Mouse (Mus musculus): ENCODE data around the gene Pigb.
A peak's percentile ranks its signal among the peaks of the same experiment; 100 is the strongest.
"Not testable (repeated sequence)": the region's sequence is repeated elsewhere in the genome, so short reads cannot be mapped to it uniquely, and the experiment has no call there.

The Pigb gene

DNA sequence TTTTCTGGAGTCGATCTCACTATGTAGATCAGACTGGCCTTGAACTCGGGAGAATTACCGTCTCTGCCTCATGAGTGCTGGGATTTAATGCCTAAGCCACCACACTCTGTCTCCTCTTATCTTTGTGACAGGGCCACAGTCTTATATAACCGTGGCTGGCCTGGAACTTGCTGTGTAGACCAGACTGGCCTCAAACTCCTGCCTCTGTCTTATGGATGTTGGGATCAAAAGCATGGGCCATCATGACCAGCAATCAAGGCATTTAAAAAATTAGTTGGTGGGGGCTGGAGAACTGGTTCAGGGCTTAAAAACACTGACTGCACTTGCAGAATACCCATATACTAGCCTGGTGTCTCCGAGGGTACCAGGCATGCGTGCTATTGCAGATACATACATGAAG is at the start of gene Pigb:
Gene Pigb, minus strand, starts transcription at position 299 of the 400 bp plus-strand sequence.
- no peak for DNase-seq (ENCODE audit: low spot score)

DNA sequence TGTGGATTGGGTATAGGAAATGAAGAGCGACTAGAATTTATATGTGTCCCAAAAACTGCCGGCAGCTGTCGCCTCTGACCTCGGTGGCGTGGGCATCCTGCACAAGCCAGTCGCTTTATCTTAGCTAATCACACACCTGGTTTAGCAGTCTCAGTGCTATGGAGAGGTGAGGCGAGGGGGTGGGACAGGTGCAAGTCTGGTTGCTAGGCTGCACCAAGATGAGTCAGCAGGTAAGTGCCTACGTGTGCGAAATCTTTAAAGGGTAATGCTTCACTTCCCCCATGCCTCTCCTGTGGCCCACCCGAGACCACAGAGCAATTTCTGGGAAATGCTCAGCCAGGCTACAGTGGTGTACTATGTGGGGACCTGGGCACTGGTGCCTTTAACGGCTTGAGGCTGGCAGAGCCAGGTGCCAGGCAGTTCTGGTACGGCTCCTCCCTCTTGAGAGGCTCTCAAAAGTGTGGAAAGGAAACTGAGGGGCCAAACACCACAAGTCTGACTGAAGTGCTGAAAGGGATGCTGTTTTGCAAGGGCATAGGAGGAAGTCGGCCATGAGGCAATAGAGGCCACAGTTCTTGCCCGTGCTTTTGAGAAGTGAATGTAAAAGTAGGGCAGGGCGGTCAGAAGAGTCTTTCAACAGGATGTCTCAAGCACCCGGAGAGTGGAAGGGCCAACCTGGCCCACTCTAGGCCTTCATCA is 49.2 kb upstream of the Pigb start:
- DNase-seq (ENCODE audit: low spot score), result peak; percentile 89

DNA sequence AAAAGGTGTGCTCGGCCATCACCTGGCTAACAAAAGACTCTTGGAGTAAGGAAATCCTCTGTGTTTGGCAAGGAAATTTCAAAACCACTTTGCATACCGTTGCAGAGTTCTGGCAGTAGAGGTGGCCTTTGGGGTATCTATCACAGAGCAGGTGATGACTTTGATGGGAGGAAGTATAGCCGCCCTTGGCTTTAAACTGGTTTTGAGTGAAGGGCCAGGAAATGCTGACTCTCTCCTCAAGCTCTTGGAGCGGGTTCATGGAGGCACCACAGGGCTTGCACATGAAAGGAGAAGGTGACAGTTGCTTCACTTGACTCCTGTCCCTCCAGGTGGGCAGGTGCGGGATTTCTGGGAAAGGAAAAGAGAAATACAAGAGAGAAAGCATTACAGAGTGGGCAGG is 47.4 kb upstream of the Pigb start:
- no peak for DNase-seq (ENCODE audit: low spot score)

DNA sequence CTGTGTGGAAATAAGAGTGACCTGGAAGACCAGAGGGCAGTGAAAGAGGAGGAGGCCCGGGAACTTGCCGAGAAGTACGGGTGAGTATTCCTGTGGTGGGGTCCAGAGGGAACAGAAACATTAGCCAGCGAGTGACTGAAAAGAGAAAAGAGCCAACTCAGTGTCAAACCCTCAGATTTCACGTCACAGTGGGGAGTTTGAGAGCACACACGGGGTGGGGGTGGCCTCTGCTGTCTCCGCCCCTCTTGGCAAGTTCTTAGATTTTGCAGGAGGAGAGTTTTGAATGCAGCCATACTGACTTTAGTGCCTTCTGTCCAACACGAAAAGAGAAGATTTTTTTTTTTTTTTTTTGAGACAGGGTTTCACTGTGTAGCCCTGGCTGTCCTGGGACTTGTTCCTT is 46.9 kb upstream of the Pigb start:
- DNase-seq (ENCODE audit: low spot score), result no peak

DNA sequence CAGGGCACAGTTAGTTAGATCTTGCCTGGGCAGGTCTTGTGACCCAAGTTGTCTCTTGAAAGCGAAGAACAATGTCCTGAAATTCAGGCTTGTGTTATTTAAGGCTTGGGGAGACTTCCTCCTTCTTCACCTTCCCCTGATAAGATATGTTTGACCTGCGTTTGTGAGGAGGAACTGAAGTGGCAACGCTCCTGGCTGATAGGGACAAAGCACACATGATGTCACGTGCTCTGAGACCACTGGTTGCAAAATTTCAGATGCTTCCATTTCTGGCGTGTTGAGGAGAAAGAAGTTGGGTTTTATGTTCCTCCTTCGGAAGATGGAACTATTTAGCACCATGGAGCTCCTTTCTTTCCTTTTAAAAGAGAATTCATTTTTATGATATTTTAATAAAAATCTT is 45.7 kb upstream of the Pigb start:
- DNase-seq (ENCODE audit: low spot score), result peak; percentile 46

DNA sequence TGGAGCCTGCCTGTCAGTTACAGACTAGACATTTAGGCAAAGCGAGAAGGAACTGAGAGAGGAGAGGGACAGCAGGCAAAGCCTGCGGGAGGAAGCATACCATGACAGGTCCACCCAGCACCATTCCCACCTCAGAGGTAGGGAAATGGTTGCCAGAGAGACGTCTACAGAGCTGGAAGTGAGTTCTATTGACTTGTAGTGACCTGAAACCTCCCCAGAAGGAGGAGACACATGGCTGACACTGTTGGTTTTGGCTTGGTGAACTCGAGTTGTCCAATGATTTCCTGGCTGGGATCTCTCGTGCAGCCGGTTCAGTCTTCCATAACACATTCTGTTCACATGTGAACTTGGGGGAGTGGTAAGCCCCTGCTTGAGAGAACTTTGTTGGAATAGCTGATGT is 43.8 kb upstream of the Pigb start:
- no peak for DNase-seq (ENCODE audit: low spot score)

DNA sequence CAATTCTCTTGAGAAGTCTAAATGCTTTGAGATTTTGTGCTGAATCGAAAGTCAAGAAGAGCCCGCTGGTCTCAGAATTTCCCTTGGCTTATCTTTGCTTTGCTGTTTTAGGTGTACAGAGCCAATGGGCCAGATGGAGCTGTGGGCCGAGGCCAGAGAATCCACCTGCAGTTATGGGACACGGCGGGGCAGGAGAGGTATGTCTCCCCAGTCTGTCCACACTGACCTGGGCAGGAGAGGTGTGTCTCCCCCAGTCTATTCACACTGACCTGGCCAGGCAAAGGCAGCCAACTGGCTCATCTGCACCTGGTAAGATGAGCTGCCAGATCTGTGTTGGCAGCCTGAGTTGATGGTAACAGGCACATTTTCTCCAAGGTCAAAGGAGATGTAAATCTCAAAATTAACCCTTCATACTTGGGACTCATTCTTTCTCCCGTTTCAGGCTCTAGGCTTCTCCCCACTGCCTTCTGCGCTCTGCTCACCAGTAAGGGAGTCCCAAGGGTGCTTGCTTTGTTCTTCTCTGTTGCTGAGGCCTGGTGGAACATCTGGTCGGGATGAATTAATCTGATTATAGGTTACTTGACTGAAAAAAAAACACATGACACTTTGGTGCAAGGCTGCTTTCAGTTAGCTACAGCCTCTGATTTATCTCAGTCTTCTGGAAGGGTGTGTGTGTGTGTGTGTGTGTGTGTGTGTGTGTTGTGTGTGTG is 42.3 kb upstream of the Pigb start:
- no peak for DNase-seq (ENCODE audit: low spot score)

DNA sequence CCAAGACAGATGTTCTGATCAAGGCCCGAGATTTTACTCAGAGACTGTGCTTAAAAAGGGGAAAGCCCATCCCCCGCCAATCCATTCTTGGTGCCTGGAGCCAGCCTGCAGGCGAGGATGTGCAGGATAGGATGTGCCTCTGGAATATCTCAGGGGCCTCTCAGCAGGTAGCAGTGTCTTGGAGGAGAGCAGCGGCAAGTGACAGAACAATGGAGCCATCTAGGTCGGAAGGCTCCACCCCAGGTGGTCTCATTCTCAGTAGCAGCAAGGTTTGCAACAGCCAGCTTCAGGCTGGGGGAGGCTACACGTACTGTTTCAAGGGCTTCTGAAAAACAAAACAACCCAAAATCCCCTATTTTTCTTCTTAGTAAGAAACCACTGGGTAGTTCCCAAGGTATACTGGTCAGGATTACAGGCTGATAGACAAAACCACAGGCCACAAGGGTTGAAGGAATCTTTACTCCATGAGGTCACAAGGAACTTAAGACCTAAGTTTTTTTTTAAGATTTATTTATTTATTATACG is 39.7 kb upstream of the Pigb start:
- no peak for DNase-seq (ENCODE audit: low spot score)

DNA sequence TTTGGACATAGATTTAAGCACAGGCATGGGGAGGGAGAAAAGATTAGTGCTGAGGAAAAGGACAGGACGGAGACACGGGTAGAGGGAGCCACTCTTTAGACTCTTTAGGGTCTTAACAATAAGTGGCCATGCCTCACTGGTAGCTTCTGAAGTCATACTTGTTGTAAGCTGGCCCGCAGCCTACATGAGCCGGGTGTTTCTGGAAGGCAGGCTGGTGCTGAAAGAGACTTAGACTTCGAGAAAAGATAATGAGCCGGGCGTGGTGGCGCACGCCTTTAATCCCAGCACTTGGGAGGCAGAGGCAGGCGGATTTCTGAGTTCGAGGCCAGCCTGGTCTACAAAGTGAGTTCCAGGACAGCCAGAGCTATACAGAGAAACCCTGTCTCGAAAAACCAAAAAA is 39.2 kb upstream of the Pigb start:
- not testable (repeated sequence) for DNase-seq (ENCODE audit: low spot score)

DNA sequence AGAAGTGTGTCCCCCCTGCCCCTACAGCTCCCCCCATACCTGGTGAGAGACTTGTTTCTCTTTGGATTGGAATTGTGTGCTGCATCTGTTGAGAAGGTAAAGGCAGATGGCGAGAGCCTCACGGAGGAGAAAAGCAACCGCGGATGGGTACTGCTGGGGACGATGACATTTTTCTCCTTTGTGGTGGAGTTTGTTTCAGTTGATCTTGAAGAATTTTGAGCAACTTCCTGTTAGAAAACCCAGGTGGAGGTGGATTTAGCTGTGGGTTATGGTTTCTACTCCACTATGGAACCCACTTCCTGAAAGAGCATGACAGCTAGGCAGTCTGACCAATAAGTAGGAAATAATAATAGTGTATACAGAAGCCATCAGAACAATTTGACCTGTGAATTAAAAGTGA is 33.0 kb upstream of the Pigb start:
- no peak for DNase-seq (ENCODE audit: low spot score)

DNA sequence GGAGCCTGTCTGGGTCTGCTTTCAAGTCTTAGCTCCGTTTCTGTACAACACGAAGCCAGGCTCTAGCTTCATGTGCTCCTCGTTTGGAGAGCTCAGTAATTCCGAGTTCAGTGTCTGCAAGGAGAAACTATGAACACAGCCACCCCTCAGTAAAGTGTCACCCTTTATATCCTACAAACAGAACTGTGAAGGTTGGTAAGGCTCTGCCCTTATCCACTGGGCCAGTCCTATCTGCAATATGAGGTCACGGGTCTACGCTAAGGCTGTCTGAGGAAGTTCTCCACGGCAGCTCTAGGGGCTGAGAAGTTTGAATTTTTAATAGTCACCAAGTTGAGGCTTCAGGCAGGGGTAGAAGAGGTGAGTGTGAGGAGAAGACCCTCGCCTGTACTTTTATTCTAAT is 32.2 kb upstream of the Pigb start:
- no peak for DNase-seq (ENCODE audit: low spot score)

DNA sequence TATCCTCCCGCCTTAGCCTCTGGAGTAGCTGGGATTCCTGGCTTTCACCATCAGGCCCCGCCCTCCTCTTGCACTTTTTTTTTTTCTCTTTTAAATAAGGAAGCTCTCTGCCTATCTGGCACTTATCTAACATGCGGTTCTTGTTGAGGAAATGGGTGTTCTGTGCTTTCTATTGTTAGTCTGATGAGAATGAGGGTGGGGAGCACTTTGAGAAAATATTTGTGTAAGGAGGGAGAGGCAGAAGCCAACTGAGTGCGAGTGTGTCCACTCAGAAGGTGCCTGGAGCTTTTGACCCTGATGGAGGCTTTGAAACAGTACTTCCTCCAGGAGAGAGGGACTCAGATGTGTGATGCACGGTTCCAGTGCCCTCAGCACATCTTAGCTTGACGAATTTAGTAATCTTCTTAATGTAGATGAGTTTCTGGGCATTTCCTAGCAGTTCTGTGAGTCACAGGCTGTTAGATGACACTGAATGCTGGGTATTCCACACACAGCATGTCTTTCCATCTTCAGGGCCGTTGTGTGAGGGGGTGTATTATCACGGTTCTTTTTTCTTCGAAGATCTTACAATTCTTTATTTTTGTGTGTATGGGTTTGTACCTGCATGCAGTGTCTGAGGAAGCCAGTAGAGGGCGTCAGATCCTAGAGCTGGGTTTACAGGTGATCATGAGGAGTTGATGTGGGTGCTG is 30.9 kb upstream of the Pigb start:
- peak; percentile 87 for DNase-seq (ENCODE audit: low spot score)

DNA sequence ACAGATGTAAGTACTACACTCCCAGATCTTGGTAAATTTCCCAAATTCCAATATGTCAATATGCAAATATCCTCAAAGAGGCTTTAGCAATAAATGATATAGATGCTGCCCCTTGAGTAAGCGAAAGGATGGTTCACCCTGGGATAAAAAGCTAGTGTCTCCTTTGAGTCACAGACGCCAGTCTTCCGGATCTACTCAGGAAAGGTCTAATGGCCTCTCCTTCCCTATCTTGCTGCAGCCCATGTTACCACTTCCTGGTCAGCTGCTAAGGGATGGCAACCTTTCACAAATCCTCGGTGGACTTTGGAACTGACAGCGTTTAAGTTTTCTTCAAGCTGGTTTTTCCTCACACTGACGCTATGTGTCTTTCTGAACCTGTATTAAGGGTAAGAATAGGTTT is 28.5 kb upstream of the Pigb start:
- DNase-seq (ENCODE audit: low spot score), result peak; percentile 59

DNA sequence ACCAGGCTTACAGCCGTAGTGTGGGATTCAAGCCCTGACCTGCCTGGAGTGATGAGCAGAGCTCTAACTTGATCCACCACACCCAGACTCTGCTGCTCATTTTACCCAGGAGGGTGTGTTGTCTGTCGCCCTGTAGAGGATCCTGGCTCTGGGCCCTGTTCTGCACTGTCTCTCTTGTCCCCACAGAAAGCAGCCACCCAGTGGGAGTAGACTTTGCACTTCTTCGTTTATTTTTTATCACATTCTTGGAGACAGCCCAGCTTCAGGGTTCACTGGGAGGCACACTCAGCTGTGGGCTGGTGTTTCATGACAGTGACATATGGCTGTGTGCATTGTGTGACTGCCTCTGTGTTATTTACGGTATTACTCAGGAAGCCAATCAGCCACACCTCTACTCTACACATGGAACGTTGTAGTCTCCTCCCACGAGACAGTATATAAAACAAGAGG is 28.1 kb upstream of the Pigb start:
- peak; percentile 83 for DNase-seq (ENCODE audit: low spot score)

DNA sequence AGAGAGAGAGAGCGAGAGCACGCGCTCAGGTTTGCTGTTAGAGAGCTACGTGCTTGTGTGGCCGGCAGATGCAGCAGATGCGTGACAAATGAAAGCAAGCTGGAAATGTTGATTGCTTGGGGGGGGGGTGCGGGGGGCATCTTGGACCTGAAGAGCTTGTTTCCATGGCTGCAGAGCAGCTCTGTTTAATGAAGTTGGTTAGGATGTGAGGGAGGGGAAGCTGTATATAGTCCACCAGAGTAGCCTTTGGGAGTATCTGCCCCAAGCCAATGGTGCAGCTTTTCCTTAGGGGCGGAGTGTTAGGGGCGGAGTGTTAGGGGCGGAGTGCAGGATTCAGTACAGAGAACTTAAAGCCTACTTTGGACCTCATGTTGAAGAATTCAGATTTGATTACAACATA is 26.9 kb upstream of the Pigb start:
- DNase-seq (ENCODE audit: low spot score), result no peak

DNA sequence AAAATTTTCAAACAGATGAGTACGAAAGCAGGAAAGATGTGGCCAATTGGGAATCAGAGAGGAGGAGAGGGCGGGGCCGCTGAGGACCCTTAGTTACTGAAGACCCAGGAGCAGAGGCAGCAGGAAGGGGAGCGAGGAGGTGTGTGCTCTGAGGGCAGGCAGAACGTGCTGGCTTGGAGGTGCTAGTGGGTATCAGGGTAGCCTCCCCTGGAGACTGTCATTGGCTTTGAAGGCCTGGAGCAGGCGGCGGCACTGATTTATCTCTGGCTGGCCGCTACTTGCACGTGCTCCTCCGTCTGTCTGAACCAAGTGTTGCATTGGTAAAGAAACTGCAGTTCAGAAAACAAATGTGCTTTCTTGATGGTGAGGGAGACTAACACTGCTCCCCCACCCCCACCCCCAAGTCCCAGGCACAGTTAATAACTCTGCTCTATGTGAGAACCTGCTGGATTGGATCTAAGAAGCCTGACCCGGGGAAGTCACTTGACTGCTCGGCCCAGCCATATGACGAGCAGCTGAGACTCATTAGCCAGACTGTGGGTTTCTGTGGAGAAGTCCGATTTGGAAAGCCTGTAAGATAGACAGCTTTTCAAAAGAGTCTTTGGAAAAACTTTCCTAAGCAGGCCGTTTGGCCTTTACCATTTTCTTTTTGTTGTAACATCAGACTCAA is 23.6 kb upstream of the Pigb start:
- DNase-seq (ENCODE audit: low spot score), result no peak

DNA sequence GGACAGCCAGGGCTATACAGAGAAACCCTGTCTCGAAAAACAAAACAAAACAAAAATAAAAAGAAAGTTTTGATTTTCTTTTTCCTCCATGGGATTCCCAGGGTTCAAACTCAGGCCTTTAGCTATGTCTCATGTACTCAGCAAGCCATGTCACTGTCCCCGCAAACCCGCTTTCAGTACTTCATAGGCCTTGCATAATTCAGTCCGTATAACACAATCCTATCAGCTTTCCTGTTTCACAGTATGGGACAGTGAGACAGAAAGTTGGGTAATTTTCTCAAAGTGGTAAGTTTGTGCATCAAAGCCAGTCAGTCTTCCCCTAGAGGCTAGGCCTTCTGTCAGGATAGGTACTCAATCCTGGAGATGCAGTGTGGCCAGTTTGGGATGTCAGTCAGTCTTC is 19.0 kb upstream of the Pigb start:
- DNase-seq (ENCODE audit: low spot score), result no peak

DNA sequence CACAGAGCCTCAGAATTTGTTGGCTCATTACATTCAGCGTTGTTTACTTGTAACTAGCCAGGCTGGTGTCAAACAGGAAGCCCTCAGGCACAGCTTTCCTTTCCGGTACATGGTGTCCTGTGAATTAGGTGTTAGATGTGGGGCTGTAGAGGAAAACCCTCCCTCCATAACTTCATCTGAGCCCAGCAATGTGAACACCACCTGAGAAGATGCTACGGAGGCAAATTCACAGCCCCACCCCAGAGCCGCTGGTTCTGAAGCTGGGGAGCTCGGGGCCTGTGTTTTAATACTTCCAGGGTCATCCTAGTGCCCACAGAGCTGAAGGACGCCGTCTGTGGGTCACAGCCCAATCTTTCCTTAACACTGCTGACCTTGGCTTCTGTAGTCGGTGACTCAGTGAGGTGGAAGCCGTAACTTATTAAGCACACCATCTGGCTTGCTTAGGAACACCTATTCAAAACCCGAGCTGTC is 15.3 kb upstream of the Pigb start:
- DNase-seq (ENCODE audit: low spot score), result peak; percentile 64

DNA sequence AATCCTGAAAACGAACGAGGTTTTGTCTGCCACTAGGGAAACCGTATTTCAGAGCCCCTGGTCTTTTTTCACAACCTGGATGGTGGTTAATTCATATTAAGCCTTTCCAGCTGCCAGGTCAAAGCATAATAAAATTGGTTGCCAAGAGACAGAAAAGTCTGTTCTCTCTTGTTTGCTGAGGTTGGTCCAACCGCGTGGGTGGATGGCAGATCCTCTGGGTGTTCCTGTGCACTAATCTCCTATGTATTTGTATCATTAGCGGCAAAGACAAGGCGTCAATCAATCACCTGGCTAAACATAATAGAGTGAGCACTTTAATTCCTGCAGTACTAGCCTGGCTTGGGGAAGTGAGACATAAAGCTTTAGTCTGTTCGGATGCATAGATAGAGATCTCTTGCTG is 10.4 kb upstream of the Pigb start:
- DNase-seq (ENCODE audit: low spot score), result no peak

DNA sequence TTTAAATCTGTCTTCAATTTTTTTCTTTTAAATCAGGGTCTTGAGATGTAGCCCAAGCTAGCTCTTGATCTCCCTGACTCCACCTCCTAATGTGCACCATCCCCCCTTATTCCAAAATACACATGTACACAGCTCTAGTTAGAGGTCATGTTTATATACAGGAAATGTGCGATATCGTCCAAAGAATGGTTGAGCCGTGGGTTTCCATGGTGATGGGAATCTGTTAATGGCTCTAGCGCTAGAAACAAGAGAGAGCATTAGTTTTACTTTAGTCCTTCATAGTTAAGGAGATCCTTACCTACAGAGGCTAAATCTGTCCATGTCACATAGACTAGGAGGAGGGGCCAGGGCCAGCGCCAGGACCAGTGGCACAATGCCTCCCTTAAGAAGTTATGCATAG is 9.7 kb upstream of the Pigb start:
- no peak for DNase-seq (ENCODE audit: low spot score)

DNA sequence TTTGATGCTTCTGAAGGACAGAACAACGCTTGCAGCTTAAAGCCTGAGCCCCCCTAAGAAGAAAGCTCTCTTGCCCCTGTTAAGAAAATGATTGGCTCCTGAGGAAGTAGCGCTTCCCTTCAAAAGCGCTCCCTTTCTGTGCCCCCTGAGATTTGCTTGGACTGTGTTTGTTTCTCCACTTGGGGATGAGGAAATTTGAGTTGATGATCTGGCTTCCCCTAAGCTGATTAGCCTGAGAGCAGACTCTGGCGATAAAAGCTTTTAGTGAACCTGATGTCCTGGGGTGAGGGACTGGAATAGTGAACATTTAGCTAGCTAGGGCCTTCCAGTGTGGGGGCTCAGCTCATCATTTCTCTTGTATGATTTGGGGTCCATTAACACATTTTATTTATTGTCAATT is 8.7 kb upstream of the Pigb start:
- no peak for DNase-seq (ENCODE audit: low spot score)

DNA sequence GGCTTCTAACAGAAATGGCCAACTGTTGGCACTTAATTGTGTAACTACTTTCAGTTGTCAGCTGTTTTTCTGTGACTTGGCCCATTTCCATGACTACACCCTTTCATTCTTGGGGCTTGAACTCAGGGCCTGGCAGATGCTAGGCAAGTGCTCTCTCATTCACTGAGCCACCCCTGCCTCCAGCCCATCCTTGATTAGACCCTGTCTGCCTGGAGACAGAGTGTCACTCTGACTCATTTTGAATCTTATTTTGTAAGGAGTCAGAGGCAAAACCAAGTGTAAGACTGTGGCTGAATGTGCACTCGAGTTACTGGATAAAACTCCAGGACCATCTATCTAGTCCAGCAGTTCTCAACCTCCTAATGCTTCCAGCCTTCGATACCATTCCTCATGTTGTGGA is 7.7 kb upstream of the Pigb start:
- DNase-seq (ENCODE audit: low spot score), result no peak
